Mouse (Mus musculus): ENCODE data around the gene Cypt2.
"Not testable (repeated sequence)": the region's sequence is repeated elsewhere in the genome, so short reads cannot be mapped to it uniquely, and the experiment has no call there.

DNA sequence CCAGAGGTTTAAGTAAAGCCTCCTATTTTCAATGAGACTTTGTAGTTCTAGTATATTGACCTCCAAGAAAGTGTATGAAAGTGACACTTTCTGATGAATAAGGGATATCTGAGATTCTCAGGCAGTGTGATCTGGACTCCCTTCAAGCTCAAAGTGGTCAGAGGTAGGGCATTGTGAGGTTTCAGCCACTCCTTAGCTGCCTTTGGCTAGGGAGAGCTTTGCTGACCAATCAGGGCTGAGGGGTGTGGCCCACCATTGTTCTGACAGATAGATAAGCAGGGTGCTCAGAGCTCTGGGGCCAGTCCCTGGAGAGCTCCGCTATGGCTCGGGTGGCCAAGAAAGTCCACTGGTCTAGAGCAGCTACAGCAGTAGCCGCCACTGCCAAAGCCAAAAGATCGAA lies at the start of gene Cypt2:
- TF ChIP-seq CTCF, EP300 (IDR thresholded peaks at IDR 0.05; ENCODE audit: low read depth): not testable (repeated sequence)
